Mouse (Mus musculus): Measurements from ENCODE around the gene Gdpgp1.

The Gdpgp1 gene

DNA sequence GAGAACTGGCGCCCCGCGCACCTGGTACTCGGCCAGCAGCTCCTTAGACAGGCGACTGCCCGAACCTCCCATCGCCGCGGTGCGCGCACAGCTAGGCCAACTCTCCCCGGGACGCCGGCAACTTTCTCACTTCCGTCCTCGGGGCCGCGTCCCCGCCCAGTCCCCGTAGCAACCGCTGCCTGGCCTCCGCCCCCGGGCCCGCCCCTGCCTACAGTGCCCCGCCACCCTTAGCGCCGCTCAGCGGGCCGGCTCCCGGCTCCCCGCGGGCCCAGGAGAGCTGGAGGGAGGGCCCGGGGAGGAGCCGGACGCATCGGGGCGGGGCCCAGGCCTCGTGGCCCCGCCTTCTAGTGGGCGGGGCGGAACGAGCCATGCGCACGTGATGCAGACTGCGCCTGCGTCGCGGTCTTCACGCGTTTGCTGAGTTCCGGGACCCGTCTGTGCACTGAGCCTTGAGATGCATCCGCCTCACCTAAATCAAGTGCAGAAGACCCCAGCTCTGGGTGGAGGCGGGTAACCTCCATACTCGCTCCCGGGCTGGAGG is at the start of gene Gdpgp1, which contains the start of gene Cib1:
Gene Gdpgp1, plus strand, starts transcription at position 377 of the 541 bp plus-strand sequence.
Gene Cib1, minus strand, starts transcription at position 325 of the 541 bp plus-strand sequence.
- peak; percentile 93 for DNase-seq (ENCODE audit: extremely low spot score, low read depth, low spot score)

- DNase-seq (ENCODE audit: extremely low spot score, low read depth, low spot score) = no peak
These were observed 49.2 kb upstream of the Gdpgp1 start for GRCm38 (mm10) chr7:80183466-80183865.

DNA sequence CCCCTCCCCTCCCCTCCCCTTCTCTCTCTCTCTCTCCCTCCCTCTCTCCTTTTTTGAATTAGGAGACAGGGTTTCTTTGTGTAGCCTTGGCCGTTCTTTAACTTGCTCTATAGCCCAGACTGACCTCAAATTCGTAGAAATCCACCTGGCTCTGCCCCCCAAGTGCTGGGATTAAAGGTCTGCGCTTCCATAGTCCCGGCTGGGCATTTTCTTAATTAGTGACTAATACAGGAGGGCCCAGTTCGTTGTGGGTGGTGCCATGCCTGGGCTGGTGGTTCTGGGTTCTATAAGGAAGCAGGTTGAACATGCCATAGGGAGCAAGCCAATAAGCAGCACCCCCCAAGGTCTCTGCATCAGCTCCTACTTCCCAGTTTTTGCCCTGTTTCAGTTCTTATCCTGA is 48.7 kb upstream of the Gdpgp1 start:
- DNase-seq (ENCODE audit: extremely low spot score, low read depth, low spot score) = no peak

DNA sequence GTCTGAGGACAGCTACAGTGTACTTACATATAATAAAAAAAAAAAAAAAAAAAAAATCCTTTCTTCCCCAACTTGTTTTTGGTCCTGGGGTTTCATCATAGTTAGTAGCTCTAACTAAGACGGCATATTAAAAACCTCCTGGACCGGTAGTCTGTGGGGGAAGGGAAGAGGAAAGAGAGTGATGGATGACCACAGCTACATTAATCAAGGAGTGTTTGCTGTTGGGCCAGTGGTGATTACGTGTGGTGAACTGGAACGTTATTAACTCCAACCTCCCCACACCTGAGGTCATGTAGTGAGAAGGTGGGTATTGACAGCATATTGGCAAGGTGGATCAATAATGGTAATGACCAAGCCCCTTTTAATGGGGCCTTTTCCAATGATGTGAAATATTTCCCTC is 48.1 kb upstream of the Gdpgp1 start:
- no peak for DNase-seq (ENCODE audit: extremely low spot score, low read depth, low spot score)

- no peak for DNase-seq (ENCODE audit: extremely low spot score, low read depth, low spot score)
These were observed 47.7 kb upstream of the Gdpgp1 start for GRCm38 (mm10) chr7:80184968-80185367.

DNA sequence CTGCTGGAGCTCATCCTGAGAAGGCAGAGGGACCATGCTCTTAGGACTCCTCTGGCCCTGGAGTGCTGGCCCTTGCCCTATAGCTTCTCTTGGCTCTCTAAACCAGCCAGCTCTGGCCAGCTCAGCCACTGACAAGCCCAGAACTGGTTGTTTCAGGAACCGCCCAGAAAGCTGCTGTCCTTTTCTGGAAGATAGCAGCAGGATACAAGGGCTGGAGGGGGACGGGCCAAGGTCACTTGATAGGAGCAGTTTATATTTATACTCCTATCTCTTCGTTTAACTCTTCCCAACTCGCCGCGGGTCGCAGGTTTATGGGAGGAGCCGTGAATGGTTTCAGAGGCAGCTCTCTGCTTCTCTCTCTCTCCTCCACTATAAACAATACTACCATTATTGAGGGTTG is 46.6 kb upstream of the Gdpgp1 start:
- DNase-seq (ENCODE audit: extremely low spot score, low read depth, low spot score) = no peak

DNA sequence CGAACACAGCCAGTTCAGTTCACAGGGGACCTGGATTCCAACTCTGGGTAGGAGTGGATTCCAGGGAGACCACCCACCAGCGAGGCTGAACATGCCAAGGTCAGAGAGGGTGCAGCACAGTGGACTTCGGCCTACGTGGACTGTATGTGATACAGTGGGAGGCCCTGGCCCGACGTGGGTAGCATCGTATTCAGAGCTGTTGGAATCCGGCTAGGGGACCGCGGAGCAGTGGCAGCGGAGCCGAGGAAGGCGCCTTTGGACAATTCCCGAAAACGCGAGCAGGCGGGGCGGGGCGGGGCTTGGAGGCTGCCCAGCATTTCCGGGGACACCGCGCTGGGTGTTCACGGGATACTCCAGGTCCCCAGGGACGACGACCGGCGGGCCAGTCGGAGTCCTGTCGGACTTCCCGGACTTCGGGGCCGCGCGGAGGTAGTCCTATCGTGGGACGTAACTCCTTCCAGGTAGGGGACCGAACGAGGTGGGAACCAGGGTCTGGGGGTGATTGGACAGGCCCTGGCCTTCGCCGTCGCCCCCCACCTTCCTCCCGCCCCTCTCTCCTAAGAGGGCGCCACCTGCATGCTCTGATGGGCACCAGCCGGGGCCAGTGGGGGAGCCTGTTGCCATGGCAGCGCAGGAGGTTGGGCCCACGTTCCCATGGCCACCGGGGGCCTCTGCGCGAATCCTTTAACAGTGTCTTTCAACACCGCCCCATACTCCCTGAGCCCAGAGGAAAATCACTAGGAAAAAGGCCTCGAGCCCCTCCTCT is 46.0 kb upstream of the Gdpgp1 start, which contains the start of gene Sema4b:
Gene Sema4b, plus strand, starts transcription at position 311 of the 766 bp plus-strand sequence.
- no peak for DNase-seq (ENCODE audit: extremely low spot score, low read depth, low spot score)

DNA sequence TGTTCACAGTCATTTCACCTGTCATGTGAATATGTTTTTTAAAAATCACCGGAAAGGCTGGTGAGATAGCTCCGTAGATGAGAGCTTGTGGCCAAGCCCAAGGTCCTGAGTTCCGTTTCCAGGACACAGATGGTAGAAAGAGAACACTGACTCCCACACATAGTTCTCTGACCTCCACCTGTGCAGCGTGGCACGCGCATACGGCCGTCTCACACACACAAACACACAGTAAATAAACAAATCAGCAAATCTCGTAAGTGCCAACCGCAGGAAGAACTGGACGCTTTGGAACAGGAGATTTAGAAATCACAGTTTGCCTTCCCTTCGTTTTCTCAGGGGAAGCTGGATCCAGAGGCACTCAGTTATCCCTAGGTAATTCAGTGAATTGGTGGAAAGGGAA is 45.2 kb upstream of the Gdpgp1 start:
- no peak for DNase-seq (ENCODE audit: extremely low spot score, low read depth, low spot score)

GRCm38 (mm10) chr7:80188579-80189125 is 44.0 kb upstream of the Gdpgp1 start:
- DNase-seq (ENCODE audit: extremely low spot score, low read depth, low spot score) = no peak

- no peak for DNase-seq (ENCODE audit: extremely low spot score, low read depth, low spot score)
These were observed 43.3 kb upstream of the Gdpgp1 start for GRCm38 (mm10) chr7:80189147-80189933.

DNA sequence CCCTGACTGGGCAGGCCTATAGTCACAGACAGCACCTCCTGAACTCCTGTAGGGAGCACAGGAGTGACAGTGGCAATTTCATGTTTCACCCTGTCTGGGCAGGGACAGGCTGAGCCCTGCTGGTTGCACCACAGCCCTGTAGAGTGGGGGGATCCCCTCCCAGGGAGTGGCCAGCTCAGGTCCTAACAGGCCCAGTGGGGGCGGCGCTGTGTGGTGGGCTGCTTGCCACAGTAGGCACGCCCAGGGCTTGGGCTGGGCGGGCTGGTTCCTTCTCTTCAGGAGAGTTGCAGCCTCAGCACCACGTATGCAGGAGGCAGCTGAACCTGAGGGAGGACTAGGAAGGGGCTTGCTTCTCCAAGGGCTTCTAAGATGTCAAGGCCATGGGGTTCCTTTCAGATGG is 41.2 kb upstream of the Gdpgp1 start:
- DNase-seq (ENCODE audit: extremely low spot score, low read depth, low spot score) = no peak

GRCm38 (mm10) chr7:80192226-80193061 is 40.2 kb upstream of the Gdpgp1 start:
- DNase-seq (ENCODE audit: extremely low spot score, low read depth, low spot score) = no peak

DNA sequence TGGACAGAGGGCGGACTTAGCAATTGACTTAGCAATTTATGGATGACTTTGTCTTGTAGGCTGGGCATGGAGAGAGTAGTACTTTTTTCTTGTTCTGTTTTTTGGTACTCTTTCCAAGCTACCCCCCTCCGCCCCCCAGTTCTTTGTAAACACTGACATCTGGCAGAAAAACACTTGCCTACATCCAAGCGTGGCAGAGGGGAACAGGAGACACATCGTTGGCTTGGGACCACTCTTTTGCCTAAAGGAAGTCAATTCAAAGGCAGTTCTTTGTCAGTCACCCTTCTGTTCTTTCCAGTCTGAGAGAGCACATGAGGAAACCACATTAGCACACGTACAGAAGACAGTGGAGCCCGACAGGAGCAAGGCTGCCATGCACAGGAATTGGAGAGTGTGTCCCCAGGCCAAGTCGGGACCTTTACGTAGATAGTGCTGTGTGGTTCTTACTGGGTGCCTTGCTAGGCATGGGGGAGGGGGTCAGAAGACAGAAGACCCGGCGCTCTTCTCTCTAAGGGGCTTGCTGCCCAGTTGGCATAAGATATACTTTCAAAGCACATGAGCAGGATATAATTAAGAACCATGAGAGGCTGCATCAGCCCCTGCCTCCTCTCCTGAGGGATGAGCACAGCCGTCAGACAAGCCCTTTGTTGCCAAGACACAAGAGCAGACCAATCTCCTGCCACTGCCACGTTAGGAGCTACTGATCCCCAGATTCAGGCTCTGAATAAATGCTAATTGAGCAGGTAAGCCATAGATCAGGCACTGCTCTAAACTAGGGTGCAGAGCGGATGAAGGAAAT is 38.5 kb upstream of the Gdpgp1 start:
- no peak for DNase-seq (ENCODE audit: extremely low spot score, low read depth, low spot score)

- no peak for DNase-seq (ENCODE audit: extremely low spot score, low read depth, low spot score)
These were observed 37.5 kb upstream of the Gdpgp1 start for GRCm38 (mm10) chr7:80195146-80195545.

DNA sequence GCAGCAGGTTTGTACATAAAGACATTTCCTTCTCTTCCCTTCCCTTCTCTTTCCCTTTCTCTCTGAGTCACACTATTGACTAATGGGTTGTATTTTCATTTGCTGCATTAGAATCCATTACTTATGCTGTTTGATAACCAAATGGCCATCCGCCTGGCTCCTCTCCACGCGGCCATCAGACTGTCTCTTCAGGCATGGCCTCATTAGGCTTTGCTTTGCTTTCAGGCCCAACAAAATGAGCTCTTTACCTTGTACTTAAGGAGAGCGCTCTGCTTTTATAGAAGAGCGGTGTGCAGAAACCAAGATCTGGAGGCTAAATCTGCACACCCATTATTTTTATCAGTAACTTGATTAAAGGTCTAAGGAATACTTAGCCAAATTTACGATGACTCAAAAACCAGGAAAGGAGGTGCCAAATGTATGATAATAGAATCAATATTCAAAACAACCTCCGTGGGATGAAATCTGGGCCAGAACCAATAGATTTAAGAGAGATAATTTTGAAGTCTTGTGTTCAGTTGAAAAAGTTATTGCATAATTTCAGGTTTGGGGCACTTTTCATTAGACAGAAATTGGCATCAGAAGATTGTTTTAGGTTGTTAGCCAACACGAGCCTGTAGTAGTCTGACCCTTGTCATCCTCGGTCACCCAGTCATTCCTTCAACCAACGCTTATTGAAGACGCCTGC is 36.9 kb upstream of the Gdpgp1 start:
- no peak for DNase-seq (ENCODE audit: extremely low spot score, low read depth, low spot score)

GRCm38 (mm10) chr7:80197371-80197770 is 35.3 kb upstream of the Gdpgp1 start:
- DNase-seq (ENCODE audit: extremely low spot score, low read depth, low spot score) = no peak

- no peak for DNase-seq (ENCODE audit: extremely low spot score, low read depth, low spot score)
These were observed 34.5 kb upstream of the Gdpgp1 start for GRCm38 (mm10) chr7:80197941-80198778.

DNA sequence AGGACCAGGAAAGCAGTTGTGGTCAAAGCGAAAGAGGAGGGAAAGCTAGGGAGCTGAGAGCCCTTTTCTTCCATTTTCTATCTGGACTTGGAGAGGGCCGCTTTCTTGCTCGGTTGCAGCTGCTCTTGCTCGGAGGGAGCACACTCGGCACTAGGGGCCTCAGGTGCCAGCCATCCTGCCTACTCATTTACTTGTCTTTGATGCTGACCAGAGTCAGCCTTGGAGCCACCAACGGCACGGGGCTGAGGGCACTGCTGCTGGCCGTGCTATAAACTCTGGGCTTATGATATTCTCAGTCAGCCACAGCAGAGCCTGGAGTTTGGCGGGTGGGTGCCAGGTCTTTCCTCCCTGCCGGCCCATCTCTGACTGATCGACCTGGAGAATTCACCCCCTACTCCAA is 33.8 kb upstream of the Gdpgp1 start:
- no peak for DNase-seq (ENCODE audit: extremely low spot score, low read depth, low spot score)

Data from hindlimb bud, embryonic 11.5 days (tissue).